Mouse (Mus musculus) ES-Bruce4 (cell line): ENCODE results near the gene Rilpl1.

Source experiments
- CTCF ChIP-seq: IDR thresholded peaks from one replicate; pipeline ENCODE4 v1.8.1; 2011; ENCODE audit warnings: low read depth, low read length
- POLR2A ChIP-seq: IDR thresholded peaks from one replicate; pipeline ENCODE4 v1.8.1; 2011; ENCODE audit warnings: low read length; ENCODE audit not compliant: insufficient read depth

DNA sequence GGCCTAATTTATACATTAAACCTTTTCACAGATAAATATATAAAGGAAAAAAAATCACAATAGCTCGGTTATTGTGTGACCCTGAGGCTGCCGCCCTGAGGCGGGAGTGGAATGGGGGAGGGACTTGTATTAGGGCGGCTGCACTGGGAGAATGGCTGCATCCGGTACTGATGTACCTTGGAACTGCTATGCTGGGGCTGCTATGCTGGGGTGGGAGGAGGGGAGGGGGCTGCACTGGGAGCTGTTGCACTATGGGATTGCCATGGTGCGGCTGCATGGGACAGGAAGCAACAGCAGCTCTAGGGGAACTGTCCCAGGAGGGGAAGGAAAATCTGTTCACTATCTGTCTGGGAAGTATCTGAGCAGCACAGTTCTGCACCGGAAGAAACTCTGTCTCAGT is 1.3 kb upstream of the Rilpl1 start:
- no peak for TF ChIP-seq POLR2A
- TF ChIP-seq CTCF = no peak
